Mouse (Mus musculus): Measurements from ENCODE around the gene Gm3138. TPM values are rescaled to one million over a fixed set of nuclear protein-coding genes. Genes with fewer than 3 reads are reported as not detected.
"Not testable (repeated sequence)": the region's sequence is repeated elsewhere in the genome, so short reads cannot be mapped to it uniquely, and the experiment has no call there.

The Gm3138 gene
- not detected in 2 replicates for polyA plus RNA-seq (2012; rRNA removed)

GRCm38 (mm10) chr14:4249331-4249730 is at the start of gene Gm3138:
Gm3138 (plus strand) TSS chr14:4249631.
- not testable (repeated sequence) for H3K27ac ChIP-seq (ENCODE audit: control insufficient read depth, insufficient read depth, low read length); DNase-seq; H3K4me1 ChIP-seq (replicated peaks; ENCODE audit: control insufficient read depth, insufficient read depth, low read length); H3K27me3 ChIP-seq (ENCODE audit: control insufficient read depth, insufficient read depth, low read length); H3K4me3 ChIP-seq (ENCODE audit: control insufficient read depth, insufficient read depth, low read length); H3K36me3 ChIP-seq (ENCODE audit: control insufficient read depth, insufficient read depth, low read length)
- WGBS, result no CpG with 5 or more reads among the region's 2 CpGs

- H3K27me3 ChIP-seq (ENCODE audit: control insufficient read depth, insufficient read depth, low read length); H3K4me3 ChIP-seq (ENCODE audit: control insufficient read depth, insufficient read depth, low read length); DNase-seq; H3K4me1 ChIP-seq (replicated peaks; ENCODE audit: control insufficient read depth, insufficient read depth, low read length); H3K36me3 ChIP-seq (ENCODE audit: control insufficient read depth, insufficient read depth, low read length); H3K27ac ChIP-seq (ENCODE audit: control insufficient read depth, insufficient read depth, low read length): not testable (repeated sequence)
- WGBS, result 92% methylated on average over 2 of the region's 2 CpGs
Observed at GRCm38 (mm10) chr14:4269238-4269950, 20.0 kb downstream of the Gm3138 start.

- not testable (repeated sequence) for DNase-seq; H3K4me3 ChIP-seq (ENCODE audit: control insufficient read depth, insufficient read depth, low read length)
- 93% methylated on average over 3 of the region's 3 CpGs for WGBS
Observed at GRCm38 (mm10) chr14:4279828-4280227, 30.4 kb downstream of the Gm3138 start.

More at GRCm38 (mm10) chr14:4279828-4280227, 30.4 kb downstream of the Gm3138 start:
- H3K36me3 ChIP-seq (ENCODE audit: control insufficient read depth, insufficient read depth, low read length); H3K27ac ChIP-seq (ENCODE audit: control insufficient read depth, insufficient read depth, low read length); H3K4me1 ChIP-seq (replicated peaks; ENCODE audit: control insufficient read depth, insufficient read depth, low read length); H3K27me3 ChIP-seq (ENCODE audit: control insufficient read depth, insufficient read depth, low read length): not testable (repeated sequence)

Other genes starting within 250 kb of the Gm3138 start
- 0.09 TPM in 2 replicates for gene Gm5796, start 225.7 kb upstream of the Gm3138 start, polyA plus RNA-seq (2012; rRNA removed)
- not detected in 2 replicates for gene Gm3115, start 165.5 kb upstream of the Gm3138 start, polyA plus RNA-seq (2012; rRNA removed)
- gene Gm8108, start 139.1 kb upstream of the Gm3138 start, polyA plus RNA-seq (2012; rRNA removed), result 0.59 TPM in 1 of 2 replicates, not detected in the other
- gene Gm3127, start 84.6 kb upstream of the Gm3138 start, polyA plus RNA-seq (2012; rRNA removed), result not detected in 2 replicates
- 0.12 TPM in 1 of 2 replicates, not detected in the other for gene Gm2974, start 67.1 kb upstream of the Gm3138 start, polyA plus RNA-seq (2012; rRNA removed)
- not detected in 2 replicates for gene Gm3149, start 67.7 kb downstream of the Gm3138 start, polyA plus RNA-seq (2012; rRNA removed)
- gene 2610042L04Rik, start 85.1 kb downstream of the Gm3138 start, polyA plus RNA-seq (2012; rRNA removed), result 0.11 TPM in 1 of 2 replicates, not detected in the other
- not detected in 2 replicates for gene Gm3159, start 147.9 kb downstream of the Gm3138 start, polyA plus RNA-seq (2012; rRNA removed)
- 0.05 TPM in 1 of 2 replicates, not detected in the other for gene Gm3164, start 165.8 kb downstream of the Gm3138 start, polyA plus RNA-seq (2012; rRNA removed)
- gene Gm3173, start 181.4 kb downstream of the Gm3138 start, polyA plus RNA-seq (2012; rRNA removed), result not detected in 2 replicates
- not detected in 2 replicates for gene Gm3182, start 232.1 kb downstream of the Gm3138 start, polyA plus RNA-seq (2012; rRNA removed)